Mouse (Mus musculus) megakaryocyte, embryonic 14.5 days (primary cell): ENCODE results near the gene Mtx3.

Experiments
- FLI1 ChIP-seq: IDR thresholded peaks from 2 replicates; pipeline ENCODE4 v1.6.1; 2012; ENCODE audit warnings: low read length, inconsistent platforms, mixed read lengths
- GATA1 ChIP-seq: IDR thresholded peaks from 3 replicates; pipeline ENCODE4 v1.6.1; 2012; ENCODE audit warnings: mixed read lengths, low read length, inconsistent platforms, borderline replicate concordance

- TF ChIP-seq FLI1 (no peak), GATA1 (no peak)
Measured at GRCm38 (mm10) chr13:92884930-92885329, 40.4 kb downstream of the Mtx3 start.
